In genomic region chr15:100304019-100304991, GRCm38 (mm10) we compare ENCODE assay signal across 8 mouse cellular contexts. TPM values are rescaled to one million over a fixed set of nuclear protein-coding genes. Genes with fewer than 3 reads are reported as not detected.
DNase-seq lines count a peak whose midpoint lies in the region; ATAC-seq lines count a peak whose summit lies in the region.

TSS of gene Mettl7a1 (plus strand) at chr15:100304140.

- peak within 1 kb of the TSS; percentile 84 for H3K27ac ChIP-seq in intestine, embryonic 14.5 days (ENCODE audit: low read depth)

- ATAC-seq in intestine, embryonic 14.5 days (replicated peaks; ENCODE audit: low FRiP score, low TSS enrichment, low read depth) = peak; percentile 75; the same call in 1 of the 2 replicates
- peak; percentile 66 for ATAC-seq in megakaryocyte progenitor cell, adult 5-6 weeks (replicated peaks; ENCODE audit: poor library complexity)

- no peaks in the 10 kb centered on the region; the same call in 1 of the 2 replicates for H3K4me1 ChIP-seq in intestine, embryonic 14.5 days (replicated peaks; ENCODE audit: control insufficient read depth, insufficient read depth, low read length)

- 4% methylated on average over 18 of the region's 30 CpGs for WGBS in intestine, embryonic 14.5 days

- no peaks in the 10 kb centered on the region for H3K27me3 ChIP-seq in intestine, embryonic 14.5 days (replicated peaks; ENCODE audit: control insufficient read depth, insufficient read depth, low read length)

- peak within 1 kb of the TSS; percentile 54 for H3K9ac ChIP-seq in intestine, embryonic 14.5 days (ENCODE audit: low read length)

- H3K4me3 ChIP-seq in intestine, embryonic 14.5 days (ENCODE audit: low read depth, low read length) = peak within 1 kb of the TSS; percentile 50

- DNase-seq in adrenal gland, adult 2 months = peak; percentile 90
- peak; percentile 84 for DNase-seq in embryo, embryonic 11 days
- DNase-seq in gastrocnemius, postnatal 25 days = peak; percentile 86
- DNase-seq in intestine, embryonic 14.5 days (ENCODE audit: low spot score) = peak; percentile 90
- peak; percentile 70 to 91 for DNase-seq in left cerebral cortex, postnatal 10 days (ENCODE audit: extremely low spot score in 1 of 2, low spot score in 2 of 2)
- DNase-seq in right cerebral cortex, postnatal 14 days = peak; percentile 88
- DNase-seq in urinary bladder, postnatal 25 days (ENCODE audit: low spot score) = peak; percentile 73

- H3K36me3 ChIP-seq in intestine, embryonic 14.5 days (ENCODE audit: control insufficient read depth, insufficient read depth, low read length) = no peaks in the 10 kb centered on the region

- peak within 1 kb of the TSS; percentile 85 for H3K4me2 ChIP-seq in intestine, embryonic 14.5 days (ENCODE audit: low read length)

- intact Hi-C loops in left cerebral cortex, postnatal 10 days (cut with DNase I) = no loop called here

- H3K9me3 ChIP-seq in intestine, embryonic 14.5 days (ENCODE audit: control insufficient read depth, low read length) = no peaks in the 10 kb centered on the region

RNA-seq across cellular contexts. Expression of gene Mettl7a1, which starts in this region (rescaled TPM):
- 100 to 1,000 TPM; 117 to 142 TPM for total RNA-seq in adrenal gland, adult 2 months (2021)
- polyA plus RNA-seq in adrenal gland, adult 2 months (2012; rRNA removed) = 69.8 and 78.4 TPM in 2 replicates
- total RNA-seq in gastrocnemius, postnatal 25 days (2021) = 10 to 100 TPM; 29.5 to 37.9 TPM
- 4.1 and 4.7 TPM in 2 replicates for polyA plus RNA-seq in intestine, embryonic 14.5 days (2014; fragmentation: Nextera tagmentation; extraction: Ambion mirVana)
- 10 to 100 TPM; 11.7 to 14.1 TPM for total RNA-seq in left cerebral cortex, postnatal 10 days (2021)
- total RNA-seq in megakaryocyte progenitor cell, adult 5-6 weeks (2015) = 15.0 and 17.7 TPM in 2 replicates
- total RNA-seq in megakaryocyte progenitor cell, adult 5-6 weeks (2017) = 49.5 and 63.2 TPM in 2 replicates

Comparison
In these comparisons a context has a peak if more than half of its experiments do, and no peak if none do; other contexts are left out.
1. Peak in every context shown above with its lines: DNase-seq, ATAC-seq, H3K4me3 ChIP-seq and H3K27ac ChIP-seq.
2. RNA of gene Mettl7a1 (polyA plus RNA-seq): 69.8 to 78.4 TPM in adrenal gland, adult 2 months; 4.1 to 4.7 TPM in intestine, embryonic 14.5 days; every median in the first group is over 10 times any median in the second.